Mouse (Mus musculus): ENCODE data around the gene Tars2. TPM values are rescaled to one million over a fixed set of nuclear protein-coding genes. Genes with fewer than 3 reads are reported as not detected.

Tars2 gene
- polyA plus RNA-seq, 1 experiment from 2014 or later = 43.6 TPM

DNA sequence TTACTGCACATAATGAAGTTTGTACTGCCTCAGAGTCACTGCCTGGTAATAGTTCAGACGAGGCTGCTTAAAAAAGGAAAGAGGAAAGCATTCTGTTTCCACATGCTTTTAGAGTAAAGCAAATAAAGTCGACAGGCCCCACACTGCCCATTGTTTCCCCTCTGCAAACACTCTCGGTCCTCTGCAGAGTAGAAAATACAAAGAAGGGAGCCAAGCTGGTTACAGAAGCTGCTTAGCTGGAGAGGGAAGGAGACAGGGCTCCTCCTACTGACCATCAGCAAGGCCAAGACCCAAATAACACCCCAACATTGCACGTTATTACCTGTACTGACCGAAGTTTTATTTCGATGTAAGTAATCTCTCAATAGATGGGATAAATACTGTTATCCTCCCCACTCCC, 3.0 kb upstream of the Tars2 start:
- Histone ChIP-seq H3K9ac (no peak overlapping the region), H3K9me3 (replicated peaks) (no peaks in the 10 kb centered on the region), H3K4me1 (replicated peaks) (peaks cover 22% of the 10 kb centered on the region), H3K36me3 (peaks cover 40% of the 10 kb centered on the region), H3K4me2 (no peak overlapping the region), H3K4me3 (no peak overlapping the region), H3K27me3 (replicated peaks) (no peaks in the 10 kb centered on the region), H3K27ac (ENCODE audit: poor library complexity, severe bottlenecking) (0 out of 2 replicates have a peak overlapping the region, but pooled peaks have one; percentile 2)
- 57% methylated on average over 6 of the region's 6 CpGs for WGBS
- ATAC-seq (ENCODE audit: insufficient number of reproducible peaks, low FRiP score) = peak; percentile 63

DNA sequence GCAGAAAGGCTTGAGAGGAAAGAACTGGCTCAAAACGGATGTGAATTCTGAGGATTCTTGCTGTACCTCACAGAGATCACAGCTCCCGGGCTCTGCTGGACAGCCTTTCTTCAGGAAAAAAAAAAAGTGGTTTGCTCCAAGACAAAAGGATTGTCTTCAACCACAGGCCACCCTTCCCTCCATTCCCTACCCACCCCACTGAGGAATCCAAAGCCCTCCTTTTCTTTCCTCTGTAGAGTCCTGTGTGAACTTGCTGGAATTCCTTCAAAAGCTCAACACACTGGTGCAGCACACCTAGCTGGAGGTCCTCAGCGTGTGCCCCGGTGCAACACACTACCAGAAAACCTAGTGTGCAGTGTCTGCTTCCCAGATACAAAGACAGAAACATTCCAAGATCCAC, 1.8 kb upstream of the Tars2 start:
- no peaks in the 10 kb centered on the region for H3K27me3 ChIP-seq (replicated peaks)
- no peak overlapping the region for H3K9ac ChIP-seq
- no peak overlapping the region for H3K4me2 ChIP-seq
- 71% methylated on average over 4 of the region's 4 CpGs for WGBS
- no peak for ATAC-seq (ENCODE audit: insufficient number of reproducible peaks, low FRiP score)
- peaks cover 31% of the 10 kb centered on the region for H3K36me3 ChIP-seq
- peaks cover 22% of the 10 kb centered on the region for H3K4me1 ChIP-seq (replicated peaks)
- no peaks in the 10 kb centered on the region for H3K9me3 ChIP-seq (replicated peaks)
- H3K27ac ChIP-seq (ENCODE audit: poor library complexity, severe bottlenecking) = no peak overlapping the region
- no peak overlapping the region for H3K4me3 ChIP-seq

DNA sequence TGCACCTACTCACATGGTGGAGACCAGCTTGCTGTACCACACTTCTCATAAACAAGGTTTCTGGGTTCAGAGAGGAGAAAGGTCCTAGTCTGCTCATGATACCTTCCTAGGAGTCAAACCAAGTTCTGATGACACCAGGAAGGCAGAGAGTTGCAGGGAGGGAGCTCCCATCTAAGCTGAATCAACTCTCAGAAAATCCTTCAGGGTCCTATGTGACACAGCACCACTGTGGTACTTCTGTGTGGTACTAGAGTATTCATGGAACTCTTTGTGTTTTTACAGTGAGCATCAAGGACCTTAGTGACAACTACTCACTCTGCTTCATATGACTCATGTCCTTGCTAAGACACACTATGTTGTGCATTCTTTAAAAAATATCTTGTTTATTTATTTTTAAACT, 650 bp upstream of the Tars2 start:
- peaks cover 22% of the 10 kb centered on the region for H3K4me1 ChIP-seq (replicated peaks)
- H3K4me3 ChIP-seq = no peak overlapping the region
- H3K4me2 ChIP-seq = no peak overlapping the region
- no peaks in the 10 kb centered on the region for H3K9me3 ChIP-seq (replicated peaks)
- H3K27me3 ChIP-seq (replicated peaks) = no peaks in the 10 kb centered on the region
- no peak for ATAC-seq (ENCODE audit: insufficient number of reproducible peaks, low FRiP score)
- H3K36me3 ChIP-seq = peaks cover 25% of the 10 kb centered on the region
- no peak overlapping the region for H3K27ac ChIP-seq (ENCODE audit: poor library complexity, severe bottlenecking)
- H3K9ac ChIP-seq = no peak overlapping the region

DNA sequence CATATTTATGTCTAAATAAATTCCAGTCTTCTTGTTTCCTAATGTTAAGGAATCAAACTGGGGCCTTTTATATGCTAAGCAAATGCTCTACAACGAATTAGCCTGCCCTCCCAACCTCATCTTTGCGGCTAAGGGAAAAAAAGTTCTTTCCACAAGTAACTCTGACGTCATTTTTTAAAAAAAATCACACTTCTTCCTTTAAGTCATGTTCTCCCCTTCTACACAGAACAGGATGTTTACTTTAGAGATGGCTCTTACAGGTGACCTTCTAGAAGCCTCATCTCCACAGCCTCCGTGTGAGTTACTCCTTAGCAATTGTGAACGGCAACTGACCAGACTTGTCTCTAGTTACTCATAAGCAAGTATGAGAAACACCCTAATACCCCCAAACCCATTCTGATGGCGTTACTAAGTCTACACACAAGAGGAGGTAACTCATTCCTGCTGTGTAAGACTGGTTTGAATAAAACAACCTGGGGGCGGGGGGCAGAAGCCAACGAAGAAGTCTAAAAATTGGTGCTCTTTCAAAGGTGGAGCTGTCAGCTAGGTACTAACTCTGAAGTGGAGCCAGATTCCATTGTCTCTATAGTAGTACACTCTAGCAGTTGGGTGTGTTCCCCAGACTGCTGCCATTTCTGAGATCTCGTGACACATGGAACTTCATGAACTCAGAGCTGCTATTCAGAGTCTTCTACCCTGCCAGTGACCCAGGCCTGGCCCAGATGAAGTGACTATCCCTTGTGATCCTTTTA, 1.4 kb downstream of the Tars2 start:
- Histone ChIP-seq H3K27me3 (replicated peaks) (no peaks in the 10 kb centered on the region), H3K4me3 (no peak overlapping the region), H3K9ac (no peak overlapping the region), H3K27ac (ENCODE audit: poor library complexity, severe bottlenecking) (no peak overlapping the region), H3K36me3 (peaks cover 5% of the 10 kb centered on the region), H3K4me1 (replicated peaks) (peaks cover 17% of the 10 kb centered on the region), H3K9me3 (replicated peaks) (no peaks in the 10 kb centered on the region), H3K4me2 (no peak overlapping the region)
- no peak for ATAC-seq (ENCODE audit: insufficient number of reproducible peaks, low FRiP score)
- WGBS = 44% methylated on average over 9 of the region's 9 CpGs

DNA sequence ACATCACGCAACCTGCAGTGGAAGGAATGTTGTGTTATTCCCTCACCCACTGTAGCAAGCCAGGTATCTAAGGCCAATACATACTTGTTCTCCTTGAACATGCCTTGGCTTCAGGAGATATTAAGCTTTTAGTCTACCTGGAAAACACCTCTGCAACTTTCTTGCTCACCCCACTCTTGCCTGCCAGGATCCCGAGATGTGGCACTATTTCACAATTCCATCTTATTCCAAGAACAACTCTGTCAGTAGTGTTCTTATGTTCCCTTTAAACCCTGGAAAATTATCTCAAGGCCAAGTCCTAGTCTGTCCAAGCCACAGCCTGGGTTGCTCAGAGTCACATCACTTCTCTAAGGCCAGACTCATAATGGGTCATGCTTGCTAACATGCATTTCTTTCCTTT, 3.2 kb downstream of the Tars2 start:
- ATAC-seq (ENCODE audit: insufficient number of reproducible peaks, low FRiP score) = no peak
- Histone ChIP-seq H3K4me2 (no peak overlapping the region), H3K4me3 (no peak overlapping the region), H3K27ac (ENCODE audit: poor library complexity, severe bottlenecking) (no peak overlapping the region), H3K27me3 (replicated peaks) (no peaks in the 10 kb centered on the region), H3K36me3 (peaks cover 15% of the 10 kb centered on the region), H3K4me1 (replicated peaks) (peaks cover 12% of the 10 kb centered on the region), H3K9ac (no peak overlapping the region), H3K9me3 (replicated peaks) (no peaks in the 10 kb centered on the region)
- WGBS = 89% methylated on average over 2 of the region's 2 CpGs

DNA sequence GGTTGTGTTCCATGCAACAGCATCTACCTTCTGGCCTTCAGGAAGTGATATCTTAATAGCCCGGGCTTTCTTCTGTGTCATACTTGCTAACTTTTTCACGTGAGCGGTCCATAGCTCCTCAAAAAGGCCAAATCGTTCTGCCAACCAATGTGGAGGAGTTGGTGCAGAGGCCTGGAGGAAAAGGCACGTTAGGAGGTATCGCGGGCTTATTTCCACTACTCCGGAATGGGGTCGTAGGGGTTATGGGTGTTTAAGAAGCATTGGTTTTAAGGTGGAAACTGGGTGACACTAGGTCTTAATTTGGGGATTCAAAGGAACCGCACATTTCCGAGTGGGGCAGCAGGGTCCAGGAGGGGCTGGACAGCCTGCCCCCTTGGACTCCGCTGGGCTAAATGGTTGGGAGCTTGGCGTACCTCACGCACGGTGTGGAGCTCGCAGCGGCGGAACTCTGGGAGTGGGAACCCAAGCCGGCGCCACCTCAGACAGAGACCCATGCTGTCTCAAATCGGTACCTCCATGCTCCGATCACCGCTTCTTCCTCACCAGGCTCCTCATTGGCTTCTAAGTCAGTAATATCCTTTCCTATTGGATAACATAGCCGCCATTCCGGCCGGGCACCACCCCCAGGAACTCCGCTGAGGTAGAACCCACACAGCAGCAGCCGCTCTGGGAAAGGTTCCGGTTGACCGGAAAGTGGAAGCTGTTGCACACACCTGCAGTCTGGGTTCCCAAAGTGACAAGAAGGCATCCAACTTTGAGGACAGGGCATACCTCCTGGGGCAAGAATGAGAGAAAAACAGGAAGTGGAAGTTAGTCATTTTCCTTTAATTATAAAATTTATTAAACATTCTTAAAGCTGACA, 5.4 kb downstream of the Tars2 start:
- Histone ChIP-seq H3K4me1 (replicated peaks) (peaks cover 11% of the 10 kb centered on the region), H3K9ac (peak overlapping the region; percentile 91), H3K4me3 (peak overlapping the region; percentile 81), H3K27ac (ENCODE audit: poor library complexity, severe bottlenecking) (peak overlapping the region; percentile 73), H3K4me2 (peak overlapping the region; percentile 96), H3K9me3 (replicated peaks) (no peaks in the 10 kb centered on the region), H3K36me3 (peaks cover 34% of the 10 kb centered on the region), H3K27me3 (replicated peaks) (no peaks in the 10 kb centered on the region)
- whole genome bisulfite sequencing = under 1% methylated on average over 30 of the region's 30 CpGs
- peak; percentile 96 for ATAC-seq (ENCODE audit: insufficient number of reproducible peaks, low FRiP score)

DNA sequence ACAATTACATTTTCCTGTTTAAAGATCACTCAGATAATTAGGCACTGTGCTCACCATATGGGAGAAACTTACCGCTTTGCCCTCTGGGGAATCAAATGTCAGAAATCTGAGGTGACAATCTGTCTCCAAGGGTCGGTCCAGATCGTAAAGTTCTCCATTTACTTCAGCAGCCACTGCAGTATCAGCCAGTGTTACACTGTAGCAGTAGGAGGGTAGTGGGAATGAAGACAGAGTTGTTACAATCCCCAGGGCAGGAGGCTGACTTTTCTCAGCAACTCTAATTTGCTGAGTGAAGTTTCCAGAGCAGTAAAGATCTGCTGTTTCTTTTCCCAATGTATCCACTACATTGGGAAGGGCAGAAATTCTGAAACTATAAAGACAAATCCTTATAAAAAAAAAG, 7.1 kb downstream of the Tars2 start:
- no peak overlapping the region for H3K4me3 ChIP-seq
- H3K27me3 ChIP-seq (replicated peaks) = no peaks in the 10 kb centered on the region
- ATAC-seq (ENCODE audit: insufficient number of reproducible peaks, low FRiP score) = no peak
- no peaks in the 10 kb centered on the region for H3K9me3 ChIP-seq (replicated peaks)
- no peak overlapping the region for H3K9ac ChIP-seq
- H3K4me1 ChIP-seq (replicated peaks) = peaks cover 5% of the 10 kb centered on the region; the same call in 1 of the 2 replicates
- H3K36me3 ChIP-seq = peaks cover 50% of the 10 kb centered on the region
- 92% methylated on average over 3 of the region's 3 CpGs for WGBS
- H3K27ac ChIP-seq (ENCODE audit: poor library complexity, severe bottlenecking) = no peak overlapping the region
- H3K4me2 ChIP-seq = no peak overlapping the region

DNA sequence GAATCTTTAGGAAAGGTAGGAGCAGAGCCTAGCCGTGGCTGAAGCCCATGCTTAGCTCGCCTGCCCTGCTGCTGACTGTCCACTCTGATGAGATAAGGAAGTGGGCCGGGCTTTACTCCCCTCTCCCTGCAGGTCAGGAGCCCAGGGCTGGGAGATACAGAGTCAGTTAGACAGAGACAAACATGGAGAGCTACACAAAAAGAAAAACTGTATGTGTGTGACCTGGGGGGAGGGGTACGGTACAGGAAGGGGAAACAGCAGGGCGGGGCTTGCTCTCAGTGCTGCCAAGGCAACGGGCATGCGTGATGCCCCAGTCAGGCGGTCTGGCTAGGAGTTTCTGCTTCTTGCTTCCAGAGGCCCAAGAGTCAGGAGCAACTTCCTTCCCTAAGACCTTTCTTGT, 19.6 kb downstream of the Tars2 start:
- H3K9me3 ChIP-seq (replicated peaks) = no peaks in the 10 kb centered on the region
- peaks cover 57% of the 10 kb centered on the region for H3K4me1 ChIP-seq (replicated peaks)
- H3K27ac ChIP-seq (ENCODE audit: poor library complexity, severe bottlenecking) = peak overlapping the region; percentile 85
- H3K27me3 ChIP-seq (replicated peaks) = no peaks in the 10 kb centered on the region
- peak; percentile 65 for ATAC-seq (ENCODE audit: insufficient number of reproducible peaks, low FRiP score)
- peaks cover 61% of the 10 kb centered on the region for H3K36me3 ChIP-seq
- H3K4me3 ChIP-seq = no peak overlapping the region
- WGBS = 17% methylated on average over 8 of the region's 8 CpGs
- peak overlapping the region; percentile 56 for H3K9ac ChIP-seq
- peak overlapping the region; percentile 47 for H3K4me2 ChIP-seq

DNA sequence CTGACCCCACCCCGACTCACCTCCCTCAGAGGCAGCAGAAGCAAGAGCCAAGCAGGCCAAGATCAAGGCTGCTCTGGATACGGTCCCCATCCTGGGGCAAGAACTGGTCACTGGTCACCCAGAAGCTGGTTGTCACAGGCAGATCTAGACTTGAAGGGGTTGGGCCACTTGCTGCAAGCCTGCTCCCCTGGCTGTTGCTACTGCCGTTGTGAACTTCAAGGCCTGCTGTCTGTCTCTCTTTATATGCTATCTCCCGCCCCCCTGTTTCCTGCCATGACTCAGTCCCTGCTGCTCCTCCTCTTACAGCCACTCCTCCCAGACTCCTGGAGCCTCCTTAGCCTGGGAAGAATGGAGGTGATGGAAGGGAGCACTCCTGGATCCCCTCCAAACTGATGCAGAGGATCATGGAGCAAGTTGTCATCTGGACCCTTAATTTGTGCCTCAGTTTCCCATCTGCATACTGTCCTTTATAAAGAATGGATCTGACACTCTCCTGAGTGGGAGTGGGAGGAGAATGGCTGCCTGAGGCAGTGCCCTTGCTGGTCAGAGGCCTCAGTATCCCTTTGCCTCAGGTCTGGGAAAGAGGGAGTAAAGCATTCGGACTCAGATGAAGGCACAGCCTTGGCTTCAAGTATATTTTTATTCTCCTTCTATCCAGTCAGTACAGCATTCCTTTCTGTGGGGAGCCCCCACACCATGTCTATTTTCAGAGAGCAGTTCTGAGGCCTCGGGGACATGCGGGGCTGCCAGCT, 20.5 kb downstream of the Tars2 start, which contains the start of gene Ecm1:
TSS of gene Ecm1 (minus strand) at position 217 of the 752 bp plus-strand sequence.
- H3K4me1 ChIP-seq (replicated peaks) = peaks cover 58% of the 10 kb centered on the region
- peak within 1 kb of the TSS; percentile 56 for H3K9ac ChIP-seq
- H3K27me3 ChIP-seq (replicated peaks) = no peaks in the 10 kb centered on the region
- H3K36me3 ChIP-seq = peaks cover 61% of the 10 kb centered on the region
- peak within 1 kb of the TSS; percentile 85 for H3K27ac ChIP-seq (ENCODE audit: poor library complexity, severe bottlenecking)
- peak; percentile 45 for ATAC-seq (ENCODE audit: insufficient number of reproducible peaks, low FRiP score)
- H3K9me3 ChIP-seq (replicated peaks) = no peaks in the 10 kb centered on the region
- H3K4me2 ChIP-seq = peak within 1 kb of the TSS; percentile 47
- WGBS = 33% methylated on average over 7 of the region's 7 CpGs
- peak within 1 kb of the TSS; percentile 14 for H3K4me3 ChIP-seq

DNA sequence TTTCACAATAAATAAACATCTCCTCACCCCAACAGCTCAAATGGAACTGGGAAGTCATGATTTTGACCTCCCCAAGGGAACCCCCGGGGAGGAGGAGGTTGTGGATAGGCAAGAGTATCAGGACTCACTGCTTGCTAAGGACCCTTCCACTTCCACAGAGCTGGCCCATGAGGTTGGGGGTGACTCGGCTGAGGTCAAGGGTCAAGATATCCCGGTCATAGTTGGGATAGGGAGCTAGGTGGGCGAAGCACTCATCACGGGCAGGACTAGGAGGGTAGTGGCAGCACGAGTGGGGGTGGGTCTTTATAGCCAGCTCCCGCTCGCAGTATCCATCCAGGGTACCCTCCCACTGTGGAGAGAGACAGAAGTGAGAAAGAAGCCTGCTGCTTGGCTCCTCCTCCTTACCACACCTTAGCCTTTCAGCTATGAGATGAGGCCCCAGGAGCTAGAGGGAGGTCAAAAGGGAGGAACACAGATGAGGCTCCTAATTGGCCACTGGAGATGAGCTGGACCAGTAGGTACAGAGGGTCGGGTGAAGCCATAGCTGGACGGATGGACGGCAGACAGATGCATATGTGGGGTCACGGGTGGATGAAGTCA, 24.8 kb downstream of the Tars2 start:
- Histone ChIP-seq H3K4me1 (replicated peaks) (peaks cover 64% of the 10 kb centered on the region), H3K9me3 (replicated peaks) (no peaks in the 10 kb centered on the region), H3K4me3 (no peak overlapping the region), H3K4me2 (no peak overlapping the region), H3K9ac (no peak overlapping the region), H3K36me3 (peaks cover 40% of the 10 kb centered on the region), H3K27me3 (replicated peaks) (no peaks in the 10 kb centered on the region), H3K27ac (ENCODE audit: poor library complexity, severe bottlenecking) (no peak overlapping the region)
- WGBS = 83% methylated on average over 12 of the region's 12 CpGs
- no peak for ATAC-seq (ENCODE audit: insufficient number of reproducible peaks, low FRiP score)
